25 mouse cellular contexts compared by ENCODE assay signal in the genomic region with DNA sequence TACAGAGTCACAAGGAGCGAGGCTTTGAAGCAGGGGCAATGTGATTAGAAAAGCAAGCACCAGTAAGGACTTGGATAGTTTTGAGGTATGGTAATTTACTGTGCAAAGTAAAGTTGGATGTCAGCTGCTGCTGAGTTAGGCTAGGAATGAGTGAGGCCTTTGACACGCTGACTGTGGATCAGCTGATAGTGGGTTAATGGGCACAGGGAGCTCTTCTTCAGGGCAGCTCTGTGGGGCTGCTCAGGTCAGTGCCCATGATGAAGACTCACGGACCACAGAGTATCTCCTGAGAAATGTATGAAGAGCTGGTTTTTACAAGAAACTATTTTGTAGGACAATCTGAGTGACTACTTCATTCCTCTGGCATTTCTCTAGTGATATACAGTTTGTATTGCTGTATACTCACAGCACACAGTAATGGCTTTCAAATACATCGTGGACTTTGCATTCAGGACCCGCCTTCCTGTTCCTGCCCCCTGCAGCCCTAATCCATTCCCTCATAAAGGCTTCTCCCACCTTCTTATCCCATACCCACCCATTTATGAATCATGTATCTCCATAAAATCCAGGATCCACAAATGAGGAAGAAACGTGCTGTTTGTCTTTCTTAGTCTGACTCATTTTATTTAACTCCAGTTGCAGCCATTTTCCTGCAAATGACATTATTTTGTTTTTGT. TPM values are rescaled to one million over a fixed set of nuclear protein-coding genes. Genes with fewer than 3 reads are reported as not detected.
"Had no signal": no experiment of that assay in that cellular context is flagged by ENCODE, and none has a peak within 500 bp of the region (broad histone marks: within the 10 kb centered on the region; RNA-seq: fewer than 3 reads in every experiment).

No protein-coding gene starts in this region.

- DNase-seq: liver, postnatal 0 days; lung, adult 2 months; lung, postnatal 14 days; lung, postnatal 36 days; retina, postnatal 1 day; right cerebral cortex, adult 18-20 months; right cerebral cortex, postnatal 25 days; right cerebral cortex, postnatal 4 days; thymus, adult 18-20 months; thymus, postnatal 14 days; thymus, postnatal 36 days had no signal

- H3K27ac ChIP-seq: lung, embryonic 15.5 days; macrophage; midbrain, embryonic 13.5 days; midbrain, embryonic 15.5 days; neural tube, embryonic 13.5 days; neural tube, embryonic 15.5 days; stomach, embryonic 15.5 days had no signal

- ATAC-seq: liver, postnatal 0 days; lung, postnatal 0 days; midbrain, embryonic 13.5 days; midbrain, embryonic 15.5 days had no signal

- H3K9me3 ChIP-seq: lung, embryonic 15.5 days; midbrain, embryonic 13.5 days; midbrain, embryonic 15.5 days; neural tube, embryonic 13.5 days; neural tube, embryonic 15.5 days; stomach, embryonic 15.5 days had no signal

- H3K36me3 ChIP-seq: lung, embryonic 15.5 days; midbrain, embryonic 13.5 days; midbrain, embryonic 15.5 days; neural tube, embryonic 13.5 days; neural tube, embryonic 15.5 days; stomach, embryonic 15.5 days had no signal

- H3K27me3 ChIP-seq: lung, embryonic 15.5 days; midbrain, embryonic 13.5 days; midbrain, embryonic 15.5 days; neural tube, embryonic 13.5 days; neural tube, embryonic 15.5 days; stomach, embryonic 15.5 days had no signal

- H3K4me1 ChIP-seq: lung, embryonic 15.5 days; megakaryocyte, embryonic 14.5 days; midbrain, embryonic 13.5 days; midbrain, embryonic 15.5 days; neural tube, embryonic 13.5 days; neural tube, embryonic 15.5 days; stomach, embryonic 15.5 days had no signal

- H3K4me3 ChIP-seq: lung, embryonic 15.5 days; megakaryocyte, embryonic 14.5 days; midbrain, embryonic 13.5 days; midbrain, embryonic 15.5 days; neural tube, embryonic 13.5 days; neural tube, embryonic 15.5 days; stomach, embryonic 15.5 days had no signal

- H3K4me2 ChIP-seq: lung, embryonic 15.5 days; midbrain, embryonic 11.5 days; midbrain, embryonic 13.5 days; midbrain, embryonic 15.5 days; neural tube, embryonic 13.5 days; neural tube, embryonic 15.5 days; stomach, embryonic 15.5 days had no signal

- H3K9ac ChIP-seq: liver, postnatal 0 days; lung, embryonic 15.5 days; midbrain, embryonic 13.5 days; midbrain, embryonic 15.5 days; neural tube, embryonic 13.5 days; neural tube, embryonic 15.5 days; stomach, embryonic 15.5 days had no signal

RNA-seq across cellular contexts. Expression of gene Txndc8, which starts 35.2 kb away (rescaled TPM):
- polyA plus RNA-seq: liver, postnatal 0 days; lung, adult 2 months; lung, embryonic 15.5 days; lung, postnatal 0 days; macrophage; midbrain, embryonic 11.5 days; midbrain, embryonic 13.5 days; midbrain, embryonic 15.5 days; midbrain, postnatal 0 days; neural tube, embryonic 11.5 days; neural tube, embryonic 13.5 days; neural tube, embryonic 15.5 days; spleen, adult 2 months; stomach, embryonic 15.5 days; thymus, postnatal 0 days had no signal

RNA-seq across cellular contexts. Expression of gene D630039A03Rik, which starts 57.6 kb away (rescaled TPM):
- polyA plus RNA-seq: macrophage; midbrain, embryonic 13.5 days had no signal
